Mouse (Mus musculus): ENCODE data around the gene Plcd4. TPM values are rescaled to one million over a fixed set of nuclear protein-coding genes. Genes with fewer than 3 reads are reported as not detected.
A peak's percentile ranks its signal among the peaks of the same experiment; 100 is the strongest.
"Not testable (repeated sequence)": the region's sequence is repeated elsewhere in the genome, so short reads cannot be mapped to it uniquely, and the experiment has no call there.

Plcd4 gene
- 0.53 and 1.3 TPM in 2 replicates for polyA plus RNA-seq (2015; fragmentation: Nextera tagmentation; extraction: Ambion mirVana)

GRCm38 (mm10) chr1:74542451-74542961 is at the start of gene Plcd4:
Gene Plcd4 (plus strand): TSS chr1:74542888.
- Histone ChIP-seq H3K27me3 (no peaks in the 10 kb centered on the region), H3K4me1 (peaks cover 10% of the 10 kb centered on the region), H3K4me2 (peak within 1 kb of the TSS; percentile 52), H3K27ac (peak within 1 kb of the TSS; percentile 30; the same call in 1 of the 2 replicates), H3K9me3 (replicated peaks) (no peaks in the 10 kb centered on the region), H3K36me3 (no peaks in the 10 kb centered on the region), H3K9ac (no peak within 1 kb of the TSS), H3K4me3 (replicated peaks) (no peak within 1 kb of the TSS; the same call in 1 of the 2 replicates)
- peak; percentile 75 for ATAC-seq (replicated peaks; ENCODE audit: low FRiP score)
- 5% methylated on average over 6 of the region's 6 CpGs for WGBS

- Histone ChIP-seq H3K36me3 (peaks cover 18% of the 10 kb centered on the region), H3K9me3 (replicated peaks) (no peaks in the 10 kb centered on the region), H3K4me3 (replicated peaks) (no peak overlapping the region), H3K27me3 (no peaks in the 10 kb centered on the region), H3K4me2 (no peak overlapping the region), H3K4me1 (peaks cover 7% of the 10 kb centered on the region), H3K9ac (no peak overlapping the region), H3K27ac (no peak overlapping the region)
- WGBS: 55% methylated on average over 1 of the region's 1 CpGs
- ATAC-seq (replicated peaks; ENCODE audit: low FRiP score): no peak
These were observed 41.6 kb upstream of the Plcd4 start for GRCm38 (mm10) chr1:74501106-74501505.

GRCm38 (mm10) chr1:74505393-74505720 is 37.3 kb upstream of the Plcd4 start:
- under 1% methylated on average over 22 of the region's 22 CpGs for WGBS
- ATAC-seq (replicated peaks; ENCODE audit: low FRiP score): no peak
- peak overlapping the region; percentile 96 for H3K4me3 ChIP-seq (replicated peaks)
- H3K4me2 ChIP-seq: peak overlapping the region; percentile 79
- H3K4me1 ChIP-seq: peaks cover 32% of the 10 kb centered on the region
- H3K9ac ChIP-seq: peak overlapping the region; percentile 84
- H3K27me3 ChIP-seq: no peaks in the 10 kb centered on the region
- peaks cover 11% of the 10 kb centered on the region for H3K36me3 ChIP-seq
- H3K27ac ChIP-seq: peak overlapping the region; percentile 81
- H3K9me3 ChIP-seq (replicated peaks): no peaks in the 10 kb centered on the region

- Histone ChIP-seq H3K27ac (peak within 1 kb of the TSS; percentile 98), H3K36me3 (peaks cover 11% of the 10 kb centered on the region), H3K27me3 (no peaks in the 10 kb centered on the region), H3K4me1 (peaks cover 32% of the 10 kb centered on the region), H3K9me3 (replicated peaks) (no peaks in the 10 kb centered on the region), H3K4me2 (peak within 1 kb of the TSS; percentile 79), H3K9ac (peak within 1 kb of the TSS; percentile 93), H3K4me3 (replicated peaks) (peak within 1 kb of the TSS; percentile 96)
- under 1% methylated on average over 63 of the region's 64 CpGs for WGBS
- peak; percentile 99 for ATAC-seq (replicated peaks; ENCODE audit: low FRiP score)
These were observed 36.8 kb upstream of the Plcd4 start, which contains the start of gene Cnot9 for GRCm38 (mm10) chr1:74505721-74506464. Gene Cnot9 (plus strand): TSS chr1:74506058.

- no peaks in the 10 kb centered on the region for H3K27me3 ChIP-seq
- peaks cover 11% of the 10 kb centered on the region for H3K36me3 ChIP-seq
- H3K4me3 ChIP-seq (replicated peaks): peak overlapping the region; percentile 96
- ATAC-seq (replicated peaks; ENCODE audit: low FRiP score): no peak; the same call in none of the 2 replicates
- peak overlapping the region; percentile 75 for H3K4me2 ChIP-seq
- peak overlapping the region; percentile 98 for H3K27ac ChIP-seq
- H3K9me3 ChIP-seq (replicated peaks): no peaks in the 10 kb centered on the region
- H3K4me1 ChIP-seq: peaks cover 32% of the 10 kb centered on the region
- WGBS: under 1% methylated on average over 34 of the region's 34 CpGs
- peak overlapping the region; percentile 93 for H3K9ac ChIP-seq
These were observed 36.2 kb upstream of the Plcd4 start for GRCm38 (mm10) chr1:74506471-74506881.

- H3K4me2 ChIP-seq: peak overlapping the region; percentile 75
- H3K9me3 ChIP-seq (replicated peaks): no peaks in the 10 kb centered on the region
- WGBS: 98% methylated on average over 2 of the region's 2 CpGs
- H3K27me3 ChIP-seq: no peaks in the 10 kb centered on the region
- ATAC-seq (replicated peaks; ENCODE audit: low FRiP score): no peak
- 0 out of 2 replicates have a peak overlapping the region, but pooled peaks have one; percentile 93 for H3K9ac ChIP-seq
- peak overlapping the region; percentile 96 for H3K4me3 ChIP-seq (replicated peaks)
- no peak overlapping the region for H3K27ac ChIP-seq
- H3K36me3 ChIP-seq: peaks cover 17% of the 10 kb centered on the region
- peaks cover 32% of the 10 kb centered on the region for H3K4me1 ChIP-seq
These were observed 34.9 kb upstream of the Plcd4 start for GRCm38 (mm10) chr1:74507780-74508179.

GRCm38 (mm10) chr1:74511306-74511705 is 31.4 kb upstream of the Plcd4 start:
- H3K36me3 ChIP-seq: peaks cover 42% of the 10 kb centered on the region
- H3K4me3 ChIP-seq (replicated peaks): no peak overlapping the region
- no peak for ATAC-seq (replicated peaks; ENCODE audit: low FRiP score)
- H3K27me3 ChIP-seq: no peaks in the 10 kb centered on the region
- peaks cover 25% of the 10 kb centered on the region for H3K4me1 ChIP-seq
- H3K9me3 ChIP-seq (replicated peaks): no peaks in the 10 kb centered on the region
- no peak overlapping the region for H3K27ac ChIP-seq
- WGBS: 90% methylated on average over 5 of the region's 5 CpGs
- no peak overlapping the region for H3K4me2 ChIP-seq
- no peak overlapping the region for H3K9ac ChIP-seq

GRCm38 (mm10) chr1:74512999-74513398 is 29.7 kb upstream of the Plcd4 start:
- not testable (repeated sequence) for H3K4me3 ChIP-seq (replicated peaks)
- peaks cover 46% of the 10 kb centered on the region for H3K36me3 ChIP-seq

GRCm38 (mm10) chr1:74519875-74520274 is 22.8 kb upstream of the Plcd4 start:
- no peaks in the 10 kb centered on the region for H3K4me1 ChIP-seq
- no peak overlapping the region for H3K9ac ChIP-seq
- no peaks in the 10 kb centered on the region for H3K27me3 ChIP-seq
- peaks cover 73% of the 10 kb centered on the region for H3K36me3 ChIP-seq
- no peak overlapping the region for H3K27ac ChIP-seq
- no peak for ATAC-seq (replicated peaks; ENCODE audit: low FRiP score)
- H3K9me3 ChIP-seq (replicated peaks): no peaks in the 10 kb centered on the region
- no peak overlapping the region for H3K4me2 ChIP-seq
- no peak overlapping the region for H3K4me3 ChIP-seq (replicated peaks)

More at GRCm38 (mm10) chr1:74512999-74513398, 29.7 kb upstream of the Plcd4 start:
- H3K9me3 ChIP-seq (replicated peaks); H3K27me3 ChIP-seq; H3K27ac ChIP-seq; ATAC-seq (replicated peaks; ENCODE audit: low FRiP score); H3K4me2 ChIP-seq; H3K9ac ChIP-seq: not testable (repeated sequence)
- 96% methylated on average over 1 of the region's 1 CpGs for WGBS
- H3K4me1 ChIP-seq: peaks cover 13% of the 10 kb centered on the region

GRCm38 (mm10) chr1:74524746-74525145 is 17.9 kb upstream of the Plcd4 start:
- H3K4me1 ChIP-seq: no peaks in the 10 kb centered on the region
- H3K27ac ChIP-seq: no peak overlapping the region
- WGBS: 93% methylated on average over 4 of the region's 4 CpGs
- no peak overlapping the region for H3K4me3 ChIP-seq (replicated peaks)
- H3K9me3 ChIP-seq (replicated peaks): no peaks in the 10 kb centered on the region
- H3K27me3 ChIP-seq: no peaks in the 10 kb centered on the region
- ATAC-seq (replicated peaks; ENCODE audit: low FRiP score): no peak
- H3K9ac ChIP-seq: no peak overlapping the region
- H3K4me2 ChIP-seq: no peak overlapping the region
- peaks cover 93% of the 10 kb centered on the region for H3K36me3 ChIP-seq

GRCm38 (mm10) chr1:74528589-74528988 is 14.1 kb upstream of the Plcd4 start:
- WGBS: 61% methylated on average over 7 of the region's 7 CpGs
- Histone ChIP-seq H3K27ac (no peak overlapping the region), H3K4me1 (no peaks in the 10 kb centered on the region), H3K9me3 (replicated peaks) (no peaks in the 10 kb centered on the region), H3K4me3 (replicated peaks) (no peak overlapping the region), H3K27me3 (no peaks in the 10 kb centered on the region), H3K36me3 (peaks cover 94% of the 10 kb centered on the region), H3K9ac (no peak overlapping the region), H3K4me2 (no peak overlapping the region)
- no peak for ATAC-seq (replicated peaks; ENCODE audit: low FRiP score)

GRCm38 (mm10) chr1:74538650-74539049 is 4.0 kb upstream of the Plcd4 start:
- ATAC-seq (replicated peaks; ENCODE audit: low FRiP score): no peak
- Histone ChIP-seq H3K27ac (no peak overlapping the region), H3K4me3 (replicated peaks) (no peak overlapping the region), H3K4me2 (no peak overlapping the region), H3K27me3 (no peaks in the 10 kb centered on the region), H3K9ac (no peak overlapping the region), H3K36me3 (no peaks in the 10 kb centered on the region), H3K9me3 (replicated peaks) (no peaks in the 10 kb centered on the region), H3K4me1 (peaks cover 10% of the 10 kb centered on the region)

Measured in kidney, embryonic 15.5 days (tissue).